Mouse (Mus musculus) embryonic facial prominence, embryonic 11.5 days (tissue): ENCODE measurements around the gene Rpa1. TPM values are rescaled to one million over a fixed set of nuclear protein-coding genes. Genes with fewer than 3 reads are reported as not detected.
A peak's percentile ranks its signal among the peaks of the same experiment; 100 is the strongest.

Experiments
- ATAC-seq: fragments of 200-750 bp; cut with Nextera tagmentation; replicated peaks from 2 replicates; pipeline ENCODE4 v1.8.0; 2017; ENCODE audit warnings: low read depth; ENCODE audit not compliant: insufficient number of reproducible peaks, low FRiP score, low TSS enrichment
- DNase-seq: peaks from one replicate; pipeline ENCODE4 v3.0.0-alpha.2; 2015; ENCODE audit warnings: low spot score
- H3K27ac ChIP-seq: fragments of 300-500 bp; sonication (generic); replicated peaks from 2 replicates; pipeline ENCODE4 v1.5.1; 2014; ENCODE audit warnings: mild to moderate bottlenecking, low read depth, low read length, control low read depth
- H3K27me3 ChIP-seq: fragments of 300-500 bp; sonication (generic); 2 replicates; pipeline ENCODE4 v1.6.1; 2014; ENCODE audit warnings: mild to moderate bottlenecking, low read length, moderate library complexity, mixed read lengths; ENCODE audit not compliant: control insufficient read depth, insufficient read depth
- H3K36me3 ChIP-seq: fragments of 300-500 bp; sonication (generic); replicated peaks from 2 replicates; pipeline ENCODE4 v1.6.1; 2014; ENCODE audit warnings: low read depth, mild to moderate bottlenecking, low read length, moderate library complexity, mixed read lengths; ENCODE audit not compliant: control insufficient read depth, insufficient read depth
- H3K4me1 ChIP-seq: fragments of 300-500 bp; sonication (generic); 2 replicates; pipeline ENCODE4 v1.6.1; 2014; ENCODE audit warnings: low read length, mixed read lengths; ENCODE audit not compliant: control insufficient read depth, insufficient read depth
- H3K4me2 ChIP-seq: fragments of 300-500 bp; sonication (generic); 2 replicates; pipeline ENCODE4 v1.6.1; 2014; ENCODE audit warnings: low read depth, mild to moderate bottlenecking, control low read depth, low read length, moderate library complexity
- H3K4me3 ChIP-seq: fragments of 300-500 bp; sonication (generic); 2 replicates; pipeline ENCODE4 v1.5.1; 2014; ENCODE audit warnings: low read depth, low read length, control low read depth
- H3K9ac ChIP-seq: fragments of 300-500 bp; sonication (generic); replicated peaks from 2 replicates; pipeline ENCODE4 v1.6.1; 2014; ENCODE audit warnings: mild to moderate bottlenecking, control low read depth, low read length
- H3K9me3 ChIP-seq: fragments of 300-500 bp; sonication (generic); replicated peaks from 2 replicates; pipeline ENCODE4 v1.6.1; 2016; ENCODE audit warnings: mild to moderate bottlenecking, low read length, inconsistent platforms, mixed read lengths; ENCODE audit not compliant: control insufficient read depth
- WGBS: fragments of 180-500 bp; shearing (Covaris S2); extraction: QIAGEN DNeasy Blood & Tissue Kit; methylation state at CpG from one replicate; pipeline ENCODE4 v1.1.7; 2014; 5-methylcytosine and 5-hydroxymethylcytosine counted together
- polyA plus RNA-seq: library from polyadenylated mRNA; unstranded; fragments of >200 nt; fragmentation: Nextera tagmentation; extraction: Ambion mirVana; gene quantifications from 2 replicates; pipeline ENCODE4 v1.2.1, GENCODE M21; 2014

Gene Rpa1
- polyA plus RNA-seq, 1 experiment from 2014 or later = 150 TPM

- 6% methylated on average over 29 of the region's 29 CpGs for WGBS
- H3K4me2 ChIP-seq = peak overlapping the region; percentile 16
- peak overlapping the region; percentile 13; the same call in 1 of the 2 replicates for H3K4me3 ChIP-seq
- peaks cover 18% of the 10 kb centered on the region for H3K4me1 ChIP-seq
- no peaks in the 10 kb centered on the region for H3K9me3 ChIP-seq
- H3K27ac ChIP-seq = no peak overlapping the region; the same call in 1 of the 2 replicates
- no peak overlapping the region; the same call in 1 of the 2 replicates for H3K9ac ChIP-seq
- no peak for DNase-seq
- peaks cover 21% of the 10 kb centered on the region for H3K27me3 ChIP-seq
- ATAC-seq = no peak
- H3K36me3 ChIP-seq = no peaks in the 10 kb centered on the region
Observed at GRCm38 (mm10) chr11:75281380-75282256, 66.5 kb downstream of the Rpa1 start.

- Histone ChIP-seq H3K9ac (no peak overlapping the region), H3K4me1 (peaks cover 18% of the 10 kb centered on the region), H3K36me3 (no peaks in the 10 kb centered on the region), H3K27me3 (peaks cover 21% of the 10 kb centered on the region), H3K27ac (no peak overlapping the region), H3K4me2 (no peak overlapping the region), H3K9me3 (no peaks in the 10 kb centered on the region), H3K4me3 (no peak overlapping the region)
- WGBS = 27% methylated on average over 5 of the region's 5 CpGs
- no peak for ATAC-seq
- no peak for DNase-seq
Observed at GRCm38 (mm10) chr11:75280435-75281001, 67.6 kb downstream of the Rpa1 start.

GRCm38 (mm10) chr11:75280066-75280410 lies 68.1 kb downstream of the Rpa1 start:
- Histone ChIP-seq H3K27me3 (peaks cover 21% of the 10 kb centered on the region), H3K36me3 (no peaks in the 10 kb centered on the region), H3K27ac (no peak overlapping the region), H3K9me3 (no peaks in the 10 kb centered on the region), H3K9ac (no peak overlapping the region), H3K4me3 (no peak overlapping the region), H3K4me2 (no peak overlapping the region), H3K4me1 (peaks cover 22% of the 10 kb centered on the region)
- no peak for DNase-seq
- no peak for ATAC-seq
- WGBS = 42% methylated on average over 5 of the region's 5 CpGs

GRCm38 (mm10) chr11:75279342-75280065 lies 68.6 kb downstream of the Rpa1 start:
- no peak overlapping the region for H3K27ac ChIP-seq
- no peaks in the 10 kb centered on the region for H3K36me3 ChIP-seq
- no peaks in the 10 kb centered on the region for H3K9me3 ChIP-seq
- peaks cover 21% of the 10 kb centered on the region for H3K27me3 ChIP-seq
- no peak overlapping the region for H3K4me3 ChIP-seq
- H3K4me2 ChIP-seq = peak overlapping the region; percentile 40
- 0 out of 2 replicates have a peak, but pooled peaks have one; percentile 27 for ATAC-seq
- H3K9ac ChIP-seq = no peak overlapping the region; the same call in 1 of the 2 replicates
- 6% methylated on average over 16 of the region's 16 CpGs for WGBS
- peaks cover 24% of the 10 kb centered on the region for H3K4me1 ChIP-seq
- peak; percentile 56 for DNase-seq

- H3K27ac ChIP-seq = no peak overlapping the region
- no peaks in the 10 kb centered on the region for H3K9me3 ChIP-seq
- no peak for DNase-seq
- WGBS = 14% methylated on average over 4 of the region's 4 CpGs
- H3K36me3 ChIP-seq = no peaks in the 10 kb centered on the region
- no peak overlapping the region for H3K4me3 ChIP-seq
- H3K27me3 ChIP-seq = peaks cover 21% of the 10 kb centered on the region
- peaks cover 24% of the 10 kb centered on the region for H3K4me1 ChIP-seq
- H3K9ac ChIP-seq = no peak overlapping the region; the same call in 1 of the 2 replicates
- ATAC-seq = no peak
- H3K4me2 ChIP-seq = peak overlapping the region; percentile 40
Observed at GRCm38 (mm10) chr11:75279013-75279341, 69.1 kb downstream of the Rpa1 start.

GRCm38 (mm10) chr11:75278115-75278514 lies 70.0 kb downstream of the Rpa1 start:
- Histone ChIP-seq H3K27ac (no peak overlapping the region), H3K4me1 (peaks cover 24% of the 10 kb centered on the region), H3K9me3 (no peaks in the 10 kb centered on the region), H3K9ac (no peak overlapping the region), H3K27me3 (peaks cover 20% of the 10 kb centered on the region), H3K4me2 (no peak overlapping the region), H3K36me3 (no peaks in the 10 kb centered on the region), H3K4me3 (no peak overlapping the region)
- no peak for DNase-seq
- WGBS = 49% methylated on average over 7 of the region's 7 CpGs
- no peak for ATAC-seq

- H3K27me3 ChIP-seq = no peaks in the 10 kb centered on the region
- 19% methylated on average over 6 of the region's 6 CpGs for WGBS
- H3K9me3 ChIP-seq = no peaks in the 10 kb centered on the region
- peaks cover 12% of the 10 kb centered on the region for H3K4me1 ChIP-seq
- H3K36me3 ChIP-seq = no peaks in the 10 kb centered on the region
- H3K27ac ChIP-seq = no peak overlapping the region
- ATAC-seq (peak; percentile 50), DNase-seq (no peak)
- H3K9ac ChIP-seq = peak overlapping the region; percentile 15; the same call in 1 of the 2 replicates
- no peak overlapping the region for H3K4me2 ChIP-seq
- H3K4me3 ChIP-seq = no peak overlapping the region
Observed at GRCm38 (mm10) chr11:75275035-75275434, 73.1 kb downstream of the Rpa1 start.
